Mouse (Mus musculus): ENCODE data around the gene Bsph1.
A peak's percentile ranks its signal among the peaks of the same experiment; 100 is the strongest.
"Not testable (repeated sequence)": the region's sequence is repeated elsewhere in the genome, so short reads cannot be mapped to it uniquely, and the experiment has no call there.

The Bsph1 gene

GRCm38 (mm10) chr7:13450541-13450940 is at the start of gene Bsph1:
Gene Bsph1 (plus strand): TSS chr7:13450841.
- not testable (repeated sequence) for DNase-seq (ENCODE audit: low spot score)

GRCm38 (mm10) chr7:13511539-13511938 is 60.9 kb downstream of the Bsph1 start:
- peak; percentile 6 for DNase-seq (ENCODE audit: low spot score)

Data from urinary bladder, postnatal 25 days (tissue).